Mouse (Mus musculus): Measurements from ENCODE around the gene Khnyn.

GRCm38 (mm10) chr14:55884166-55884565 is 581 bp upstream of the Khnyn start, which contains the start of gene Cbln3:
- TF ChIP-seq CTCF (IDR thresholded peaks at IDR 0.05; ENCODE audit: extremely low read depth, insufficient read length, insufficient replicate concordance, low read depth, low read length): no peak
- no peak for TF ChIP-seq POLR2A (IDR thresholded peaks at IDR 0.05; ENCODE audit: low read depth, low read length)

All from small intestine, adult 2 months (tissue).